Mouse (Mus musculus) cerebellum, adult 11 months (tissue): ENCODE measurements around the gene Tex35.

ENCODE experiments used
- DNase-seq: peaks from one replicate; pipeline ENCODE4 v3.0.0; 2022

Gene Tex35

GRCm38 (mm10) chr1:157081076-157081804, 27.2 kb downstream of the Tex35 start:
- no peak for DNase-seq

DNA sequence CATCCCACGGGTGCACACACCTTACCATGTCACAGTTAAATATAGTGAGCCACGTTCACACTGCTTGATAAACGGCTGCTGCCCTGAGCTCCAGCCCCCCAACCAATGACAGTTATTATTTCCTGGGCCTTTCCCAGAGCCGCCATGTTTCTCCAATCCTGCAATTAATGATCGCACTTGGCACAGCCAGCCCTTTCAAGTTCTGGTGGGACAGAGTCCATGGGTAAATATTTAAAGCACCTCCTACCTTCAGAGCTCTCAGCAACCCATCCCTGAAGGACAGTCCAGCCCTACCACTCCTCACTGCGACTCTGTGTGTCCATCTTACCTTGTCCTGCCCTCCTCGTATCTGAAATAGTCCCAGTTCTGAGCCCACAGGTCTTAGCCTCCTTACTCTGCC, 28.4 kb downstream of the Tex35 start:
- no peak for DNase-seq

DNA sequence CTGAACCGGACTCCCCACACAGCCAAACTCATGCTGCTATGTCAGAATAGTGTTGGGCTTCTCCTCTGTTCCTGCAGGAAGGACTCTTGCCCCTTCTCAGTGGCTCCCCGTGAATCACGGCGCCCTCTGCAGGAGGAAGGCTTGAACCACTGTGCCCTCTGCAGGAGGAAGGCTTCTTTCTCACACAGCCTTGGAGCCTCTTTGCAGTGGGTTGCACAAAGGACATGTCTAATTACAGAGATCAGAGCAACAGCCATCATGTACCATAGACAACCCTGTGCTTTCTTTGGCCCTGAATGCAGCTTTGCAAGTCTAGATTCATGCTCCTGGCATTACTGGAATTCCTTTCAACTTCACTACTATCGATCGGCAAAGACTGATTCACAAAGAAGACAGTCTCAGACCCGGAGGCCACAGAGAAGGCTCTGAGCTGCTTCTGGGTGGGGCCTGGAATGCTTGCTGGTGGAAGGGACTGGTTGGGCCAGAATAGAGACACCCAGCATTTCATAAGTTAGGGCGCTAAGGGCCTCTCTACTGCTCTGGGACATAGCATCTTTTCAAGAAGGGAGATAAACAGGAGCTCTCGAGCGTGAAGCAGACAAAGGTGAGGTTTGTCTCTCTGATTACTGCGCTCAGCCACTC, 29.0 kb downstream of the Tex35 start:
- DNase-seq = no peak

DNA sequence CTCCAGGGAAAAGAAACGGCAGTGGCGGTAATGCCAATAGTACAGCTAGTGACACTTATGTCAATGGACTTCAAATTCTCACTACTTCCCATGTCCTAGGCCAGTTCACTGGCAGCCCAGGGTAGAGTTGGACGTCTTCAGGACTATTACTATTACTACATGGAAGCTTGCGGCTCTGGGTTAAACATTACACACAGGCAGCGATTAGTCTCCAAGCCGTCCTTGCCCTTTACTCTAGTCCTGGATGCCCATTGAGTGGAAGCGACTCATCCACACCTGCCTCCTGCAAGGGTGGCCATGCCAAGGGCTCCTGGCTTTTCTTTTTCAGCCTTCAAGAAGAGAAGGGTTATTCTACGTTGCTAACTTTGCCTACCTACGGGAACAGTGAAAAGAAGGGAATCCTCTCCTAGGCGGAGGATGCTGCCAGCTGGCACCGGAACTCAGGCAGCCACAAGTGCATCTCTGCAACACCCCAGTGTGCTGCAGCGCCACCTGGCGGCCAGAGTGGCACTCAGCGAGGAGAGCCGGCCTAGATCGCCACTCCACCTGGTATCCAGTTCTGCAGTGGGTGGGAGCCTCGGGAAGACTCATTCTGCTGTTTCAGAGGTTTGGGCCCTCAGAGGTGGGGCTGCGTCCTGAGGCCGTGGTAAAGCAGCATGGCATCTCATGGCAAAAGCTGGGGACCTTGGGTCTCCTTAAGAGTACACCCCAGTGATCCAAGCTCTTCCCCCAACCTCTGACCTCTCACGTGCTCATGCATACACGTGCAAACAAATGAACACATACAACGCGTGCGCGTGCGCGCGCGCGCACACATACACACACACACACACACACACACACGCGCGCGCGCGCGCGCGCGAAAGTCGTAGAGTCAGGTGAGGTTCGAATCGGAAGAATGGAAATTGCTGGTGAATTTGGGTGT, 31.4 kb downstream of the Tex35 start:
- peak; percentile 76 for DNase-seq

DNA sequence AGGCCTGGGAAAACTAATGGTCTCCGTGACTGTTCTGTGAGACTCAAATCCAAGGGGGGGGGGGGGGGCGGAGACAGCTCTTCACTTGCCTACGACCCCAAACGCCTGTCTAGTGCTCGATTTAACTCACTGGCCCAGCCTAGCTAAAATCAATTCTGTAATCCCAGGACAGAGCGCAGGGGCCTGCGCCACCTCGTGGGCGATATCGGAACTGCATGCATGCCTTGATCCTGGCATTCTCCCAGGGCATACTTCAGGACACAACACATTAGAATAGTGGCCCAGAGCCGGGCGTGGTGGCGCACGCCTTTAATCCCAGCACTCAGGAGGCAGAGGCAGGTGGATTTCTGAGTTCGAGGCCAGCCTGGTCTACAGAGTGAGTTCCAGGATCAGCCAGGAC, 32.2 kb downstream of the Tex35 start:
- peak; percentile 74 for DNase-seq

GRCm38 (mm10) chr1:157074937-157075336, 33.5 kb downstream of the Tex35 start:
- DNase-seq = no peak

- DNase-seq = no peak
Measured at GRCm38 (mm10) chr1:157074371-157074770, 34.1 kb downstream of the Tex35 start.

- DNase-seq = no peak
Measured at GRCm38 (mm10) chr1:157073592-157073991, 34.9 kb downstream of the Tex35 start.

DNA sequence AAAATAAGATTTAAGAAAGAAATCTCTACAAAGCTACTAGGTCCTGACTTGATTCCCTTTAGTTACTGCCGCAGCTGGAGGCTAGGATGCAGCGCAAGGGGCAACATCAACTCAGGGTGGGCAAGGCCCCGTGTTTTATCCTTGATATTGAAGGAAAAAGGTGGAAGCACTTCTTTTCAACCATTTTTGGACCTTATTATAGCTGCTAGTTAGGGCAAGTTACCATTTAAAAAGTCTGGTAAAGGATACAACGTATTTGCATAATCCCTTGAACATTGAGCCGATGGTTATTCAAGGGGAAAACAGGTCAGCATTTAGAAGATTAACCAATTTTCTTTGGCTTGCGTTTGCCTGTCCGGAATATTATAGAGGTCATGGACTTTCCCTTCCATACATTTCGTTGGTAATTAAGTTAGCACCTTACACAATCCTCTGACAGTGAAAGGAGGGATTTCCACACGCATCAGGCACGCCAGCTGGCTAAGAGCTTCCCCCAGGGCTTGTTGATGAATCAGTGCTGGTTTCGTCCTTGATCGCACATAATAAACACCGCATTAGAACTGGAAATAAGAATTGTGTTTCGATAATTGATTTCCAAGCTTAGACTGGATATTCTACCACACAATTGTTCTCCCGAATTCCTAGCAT, 39.2 kb downstream of the Tex35 start:
- DNase-seq = no peak

DNA sequence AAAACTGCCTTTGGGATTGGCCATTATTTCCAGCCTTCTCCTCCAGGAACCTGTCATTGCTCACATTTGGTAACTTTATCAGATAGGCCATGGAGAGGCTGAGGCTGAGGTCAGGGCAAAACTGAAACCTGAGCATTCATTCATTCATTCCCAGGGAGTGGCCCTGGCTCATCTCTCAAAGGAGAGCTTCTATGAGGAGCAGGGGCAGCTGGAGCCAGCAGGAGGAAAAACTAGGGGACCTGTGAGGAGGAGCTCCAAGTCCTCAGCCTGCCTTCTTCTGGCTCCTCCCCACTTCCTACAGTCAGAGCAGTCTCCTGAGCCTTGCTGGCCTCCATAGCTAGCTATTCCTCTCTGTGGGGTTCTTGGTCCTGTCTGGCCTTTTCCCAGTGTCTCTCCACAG, 40.2 kb downstream of the Tex35 start:
- no peak for DNase-seq

DNA sequence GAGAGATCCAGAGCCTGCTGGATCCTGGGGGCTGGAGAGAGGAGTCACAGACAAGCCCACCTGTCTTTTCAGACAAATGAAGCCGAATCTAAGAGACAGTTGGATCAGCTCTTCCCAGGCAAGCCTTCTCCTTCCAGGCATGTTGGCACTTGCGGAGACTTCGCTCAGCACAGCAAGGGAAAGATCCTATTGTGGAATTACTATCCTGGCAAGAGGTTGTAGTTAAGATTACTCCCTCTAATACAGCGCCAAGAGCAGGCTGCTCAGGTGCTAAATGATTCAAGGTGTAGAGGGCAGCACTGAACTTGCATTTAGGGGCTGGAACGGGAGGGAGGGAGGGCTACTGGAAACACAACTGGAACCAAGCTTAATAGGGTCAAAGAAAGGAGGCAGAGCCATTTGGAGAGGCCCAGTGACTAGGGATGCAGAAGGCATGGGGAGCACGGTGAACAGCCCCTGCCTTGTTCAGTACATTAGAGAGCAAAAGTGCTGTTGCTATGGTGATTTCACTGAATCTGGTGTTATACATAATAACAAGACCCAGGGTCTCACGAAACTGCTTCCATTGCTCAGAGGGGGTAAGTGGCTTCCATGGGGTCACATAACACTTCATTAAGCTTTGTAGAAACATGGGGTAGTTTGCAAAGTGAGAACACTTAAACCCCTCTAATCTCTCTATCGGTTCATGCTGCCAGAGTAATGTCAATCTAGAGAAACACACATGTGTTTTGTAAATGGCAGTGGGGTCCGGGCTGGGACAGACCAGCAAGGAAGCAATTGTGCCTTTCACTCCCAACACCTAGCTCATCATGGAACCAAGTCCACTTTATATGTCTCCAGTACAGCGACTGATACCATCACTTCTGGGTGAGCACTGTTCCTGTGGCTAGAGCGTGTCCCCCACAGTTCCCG, 42.4 kb downstream of the Tex35 start:
- DNase-seq = no peak

- no peak for DNase-seq
Measured at GRCm38 (mm10) chr1:157063318-157064115, 45.0 kb downstream of the Tex35 start.

GRCm38 (mm10) chr1:157062445-157062825, 46.0 kb downstream of the Tex35 start:
- DNase-seq = no peak

- DNase-seq = no peak
Measured at GRCm38 (mm10) chr1:157061800-157062444, 46.6 kb downstream of the Tex35 start.

DNA sequence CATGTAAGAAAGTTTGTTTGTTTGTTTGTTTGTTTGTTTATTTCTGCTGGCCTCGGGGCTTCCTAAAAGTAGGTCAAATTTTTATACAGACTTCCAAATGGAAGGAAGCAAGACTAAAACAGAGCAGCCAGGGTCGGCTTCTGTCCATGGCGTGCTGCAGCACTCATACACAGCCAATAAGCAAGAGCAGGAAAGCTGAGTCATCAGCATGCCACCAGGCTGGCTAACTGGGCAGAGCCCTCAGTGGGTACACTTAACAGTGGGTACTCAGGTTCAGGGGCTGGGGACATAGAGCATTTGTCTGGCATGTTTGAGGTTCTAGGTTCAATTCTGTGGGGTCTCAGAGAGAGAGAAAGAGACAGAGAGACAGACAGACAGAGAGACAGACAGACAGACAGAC, 47.3 kb downstream of the Tex35 start:
- no peak for DNase-seq

DNA sequence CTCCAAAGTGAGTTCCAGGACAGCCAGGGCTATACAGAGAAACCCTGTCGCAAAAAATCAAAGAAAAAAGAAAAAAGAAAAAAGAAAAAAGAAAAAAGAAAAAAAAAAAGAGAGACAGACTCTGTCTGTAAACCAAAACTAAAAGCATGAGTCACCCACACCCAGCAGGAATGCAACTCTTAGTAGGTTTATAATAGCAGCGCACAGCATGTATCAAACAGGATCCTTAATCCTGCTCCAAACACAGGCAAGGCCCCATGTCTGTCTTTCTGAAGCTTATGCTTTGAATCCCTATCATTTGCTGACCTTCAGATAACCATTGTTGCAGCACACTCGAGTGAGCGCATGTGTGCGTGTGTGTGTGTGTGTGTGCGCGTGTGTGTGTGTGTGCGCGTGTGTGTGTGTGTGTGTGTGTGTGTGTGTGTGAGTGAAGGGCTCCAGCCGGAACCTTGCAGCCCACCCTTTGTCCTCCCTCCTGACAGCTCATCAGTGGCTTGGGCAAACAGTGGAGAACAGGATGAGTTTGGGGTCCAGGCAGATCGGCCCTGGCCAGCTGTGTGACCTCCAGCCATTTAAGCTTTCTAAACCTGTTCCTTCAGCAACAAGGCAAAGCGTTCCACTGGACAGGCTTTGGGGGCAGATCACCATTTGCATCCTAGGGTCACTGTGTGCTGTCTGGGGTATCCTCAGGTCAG, 47.9 kb downstream of the Tex35 start:
- no peak for DNase-seq

- DNase-seq = no peak
Measured at GRCm38 (mm10) chr1:157055901-157056300, 52.6 kb downstream of the Tex35 start.

GRCm38 (mm10) chr1:157055288-157055831, 53.1 kb downstream of the Tex35 start:
- no peak for DNase-seq

- DNase-seq = no peak
Measured at GRCm38 (mm10) chr1:157054659-157055058, 53.8 kb downstream of the Tex35 start.

- no peak for DNase-seq
Measured at GRCm38 (mm10) chr1:157049886-157050285, 58.6 kb downstream of the Tex35 start.
